Mouse (Mus musculus): ENCODE results near the gene Dync1h1. TPM values are rescaled to one million over a fixed set of nuclear protein-coding genes. Genes with fewer than 3 reads are reported as not detected.

Dync1h1 gene
- 71.1 and 72.5 TPM in 2 replicates for polyA plus RNA-seq (2015; fragmentation: Nextera tagmentation; extraction: Ambion mirVana)

GRCm38 (mm10) chr12:110601241-110602218 lies at the start of gene Dync1h1:
Dync1h1 (plus strand) TSS chr12:110601452.
- peak; percentile 96 for ATAC-seq (ENCODE audit: low FRiP score)
- peak within 1 kb of the TSS; percentile 98 for H3K27ac ChIP-seq (replicated peaks)
- peaks cover 58% of the 10 kb centered on the region for H3K4me1 ChIP-seq
- whole genome bisulfite sequencing = under 1% methylated on average over 105 of the region's 105 CpGs
- H3K9ac ChIP-seq (replicated peaks) = peak within 1 kb of the TSS; percentile 99
- H3K9me3 ChIP-seq (replicated peaks) = no peaks in the 10 kb centered on the region
- H3K4me2 ChIP-seq = peak within 1 kb of the TSS; percentile 87
- peak within 1 kb of the TSS; percentile 100 for H3K4me3 ChIP-seq (replicated peaks)
- H3K36me3 ChIP-seq = no peaks in the 10 kb centered on the region
- peaks cover 12% of the 10 kb centered on the region; the same call in 1 of the 2 replicates for H3K27me3 ChIP-seq (replicated peaks)

- Histone ChIP-seq H3K9ac (replicated peaks) (no peak overlapping the region), H3K36me3 (peaks cover 75% of the 10 kb centered on the region), H3K4me2 (no peak overlapping the region), H3K4me1 (no peaks in the 10 kb centered on the region), H3K9me3 (replicated peaks) (no peaks in the 10 kb centered on the region), H3K27ac (replicated peaks) (no peak overlapping the region), H3K27me3 (replicated peaks) (no peaks in the 10 kb centered on the region), H3K4me3 (replicated peaks) (no peak overlapping the region)
- 85% methylated on average over 13 of the region's 13 CpGs for WGBS
- no peak for ATAC-seq (ENCODE audit: low FRiP score)
Measured at GRCm38 (mm10) chr12:110552113-110552512, 49.1 kb upstream of the Dync1h1 start.

- Histone ChIP-seq H3K4me2 (no peak overlapping the region), H3K4me3 (replicated peaks) (no peak overlapping the region), H3K9ac (replicated peaks) (no peak overlapping the region), H3K9me3 (replicated peaks) (no peaks in the 10 kb centered on the region), H3K36me3 (peaks cover 79% of the 10 kb centered on the region), H3K27me3 (replicated peaks) (no peaks in the 10 kb centered on the region), H3K27ac (replicated peaks) (no peak overlapping the region), H3K4me1 (no peaks in the 10 kb centered on the region)
- 94% methylated on average over 5 of the region's 5 CpGs for WGBS
- no peak for ATAC-seq (ENCODE audit: low FRiP score)
Measured at GRCm38 (mm10) chr12:110553362-110553761, 47.9 kb upstream of the Dync1h1 start.

- Histone ChIP-seq H3K27me3 (replicated peaks) (no peaks in the 10 kb centered on the region), H3K36me3 (peaks cover 94% of the 10 kb centered on the region), H3K27ac (replicated peaks) (no peak overlapping the region), H3K4me2 (no peak overlapping the region), H3K9ac (replicated peaks) (no peak overlapping the region), H3K4me3 (replicated peaks) (no peak overlapping the region), H3K4me1 (no peaks in the 10 kb centered on the region), H3K9me3 (replicated peaks) (no peaks in the 10 kb centered on the region)
- ATAC-seq (ENCODE audit: low FRiP score) = no peak
- WGBS = 91% methylated on average over 21 of the region's 21 CpGs
Measured at GRCm38 (mm10) chr12:110555536-110556240, 45.6 kb upstream of the Dync1h1 start.

- H3K4me1 ChIP-seq = no peaks in the 10 kb centered on the region
- no peaks in the 10 kb centered on the region for H3K9me3 ChIP-seq (replicated peaks)
- H3K27ac ChIP-seq (replicated peaks) = no peak overlapping the region
- H3K36me3 ChIP-seq = peaks cover 96% of the 10 kb centered on the region
- no peak for ATAC-seq (ENCODE audit: low FRiP score)
- no peak overlapping the region for H3K4me3 ChIP-seq (replicated peaks)
- no peak overlapping the region for H3K9ac ChIP-seq (replicated peaks)
- H3K4me2 ChIP-seq = no peak overlapping the region
- H3K27me3 ChIP-seq (replicated peaks) = no peaks in the 10 kb centered on the region
- 86% methylated on average over 18 of the region's 18 CpGs for WGBS
Measured at GRCm38 (mm10) chr12:110556861-110557628, 44.2 kb upstream of the Dync1h1 start.

- Histone ChIP-seq H3K36me3 (peaks cover 90% of the 10 kb centered on the region), H3K4me1 (no peaks in the 10 kb centered on the region), H3K4me2 (no peak overlapping the region), H3K27ac (replicated peaks) (no peak overlapping the region), H3K27me3 (replicated peaks) (no peaks in the 10 kb centered on the region), H3K4me3 (replicated peaks) (no peak overlapping the region), H3K9ac (replicated peaks) (no peak overlapping the region), H3K9me3 (replicated peaks) (no peaks in the 10 kb centered on the region)
- 98% methylated on average over 7 of the region's 7 CpGs for WGBS
- no peak for ATAC-seq (ENCODE audit: low FRiP score)
Measured at GRCm38 (mm10) chr12:110558175-110558574, 43.1 kb upstream of the Dync1h1 start.

GRCm38 (mm10) chr12:110563383-110563782 lies 37.9 kb upstream of the Dync1h1 start:
- Histone ChIP-seq H3K36me3 (peaks cover 73% of the 10 kb centered on the region), H3K4me1 (no peaks in the 10 kb centered on the region), H3K9me3 (replicated peaks) (no peaks in the 10 kb centered on the region), H3K27ac (replicated peaks) (no peak overlapping the region), H3K27me3 (replicated peaks) (no peaks in the 10 kb centered on the region), H3K9ac (replicated peaks) (no peak overlapping the region), H3K4me3 (replicated peaks) (no peak overlapping the region), H3K4me2 (no peak overlapping the region)
- 94% methylated on average over 11 of the region's 11 CpGs for WGBS
- ATAC-seq (ENCODE audit: low FRiP score) = no peak

- Histone ChIP-seq H3K4me1 (no peaks in the 10 kb centered on the region), H3K36me3 (peaks cover 73% of the 10 kb centered on the region), H3K4me3 (replicated peaks) (no peak overlapping the region), H3K9me3 (replicated peaks) (no peaks in the 10 kb centered on the region), H3K4me2 (no peak overlapping the region), H3K27ac (replicated peaks) (no peak overlapping the region), H3K9ac (replicated peaks) (no peak overlapping the region), H3K27me3 (replicated peaks) (no peaks in the 10 kb centered on the region)
- ATAC-seq (ENCODE audit: low FRiP score) = no peak
- WGBS = 97% methylated on average over 11 of the region's 11 CpGs
Measured at GRCm38 (mm10) chr12:110564848-110565247, 36.4 kb upstream of the Dync1h1 start.

- Histone ChIP-seq H3K9me3 (replicated peaks) (no peaks in the 10 kb centered on the region), H3K27ac (replicated peaks) (no peak overlapping the region), H3K36me3 (peaks cover 73% of the 10 kb centered on the region), H3K27me3 (replicated peaks) (no peaks in the 10 kb centered on the region), H3K4me2 (no peak overlapping the region), H3K9ac (replicated peaks) (no peak overlapping the region), H3K4me3 (replicated peaks) (no peak overlapping the region), H3K4me1 (no peaks in the 10 kb centered on the region)
- WGBS = 94% methylated on average over 9 of the region's 9 CpGs
- no peak for ATAC-seq (ENCODE audit: low FRiP score)
Measured at GRCm38 (mm10) chr12:110566366-110566765, 34.9 kb upstream of the Dync1h1 start.

- WGBS = 93% methylated on average over 10 of the region's 10 CpGs
- no peaks in the 10 kb centered on the region for H3K9me3 ChIP-seq (replicated peaks)
- no peaks in the 10 kb centered on the region for H3K27me3 ChIP-seq (replicated peaks)
- H3K4me1 ChIP-seq = no peaks in the 10 kb centered on the region
- H3K9ac ChIP-seq (replicated peaks) = no peak overlapping the region
- peaks cover 69% of the 10 kb centered on the region for H3K36me3 ChIP-seq
- H3K4me3 ChIP-seq (replicated peaks) = no peak overlapping the region
- H3K4me2 ChIP-seq = no peak overlapping the region
- no peak for ATAC-seq (ENCODE audit: low FRiP score)
- no peak overlapping the region for H3K27ac ChIP-seq (replicated peaks)
Measured at GRCm38 (mm10) chr12:110571050-110571449, 30.2 kb upstream of the Dync1h1 start.

- Histone ChIP-seq H3K4me2 (no peak overlapping the region), H3K9me3 (replicated peaks) (no peaks in the 10 kb centered on the region), H3K27me3 (replicated peaks) (no peaks in the 10 kb centered on the region), H3K36me3 (peaks cover 69% of the 10 kb centered on the region), H3K4me1 (no peaks in the 10 kb centered on the region), H3K27ac (replicated peaks) (no peak overlapping the region), H3K4me3 (replicated peaks) (no peak overlapping the region), H3K9ac (replicated peaks) (no peak overlapping the region)
- 98% methylated on average over 4 of the region's 4 CpGs for WGBS
- no peak for ATAC-seq (ENCODE audit: low FRiP score)
Measured at GRCm38 (mm10) chr12:110572351-110572750, 28.9 kb upstream of the Dync1h1 start.

Measured in neural tube, embryonic 15.5 days (tissue).